Mouse (Mus musculus): ENCODE measurements around the gene Car3.

GRCm38 (mm10) chr3:14907271-14907670, 44.0 kb downstream of the Car3 start:
- no peak for TF ChIP-seq MAX (IDR thresholded peaks at IDR 0.05)
- TF ChIP-seq CTCF (IDR thresholded peaks at IDR 0.05; ENCODE audit: control insufficient read depth, insufficient read depth, insufficient read length): no peak
- no peak for TF ChIP-seq FOSL1 (IDR thresholded peaks at IDR 0.05; ENCODE audit: insufficient read depth, low read length, poor library complexity, severe bottlenecking)
- no peak for TF ChIP-seq MYOG (IDR thresholded peaks at IDR 0.05; ENCODE audit: control insufficient read depth, extremely low read depth, insufficient read length)
- TF ChIP-seq USF1 (IDR thresholded peaks at IDR 0.05; ENCODE audit: low read depth): no peak
- no peak for TF ChIP-seq MYOD1 (IDR thresholded peaks at IDR 0.05; ENCODE audit: control insufficient read depth, insufficient read length, low read depth)
